Mouse (Mus musculus): ENCODE measurements at regions not wholly inside any gene's neighbourhood (a gene's known extent, or its start where the extent isn't known, plus 50 kb on each side); places are given as distances from the start of the nearest gene placed in this dataset.

- WGBS, result 72% methylated on average over 2 of the region's 2 CpGs
- H3K27me3 ChIP-seq (ENCODE audit: control insufficient read depth, insufficient read depth, low read length), result no peaks in the 10 kb centered on the region
- H3K4me3 ChIP-seq (ENCODE audit: control insufficient read depth in 1 of 2, insufficient read depth in 1 of 2, low read depth in 1 of 2, low read length in 2 of 2), result no peak overlapping the region
- no peak overlapping the region for H3K4me2 ChIP-seq (ENCODE audit: low read length)
- ATAC-seq (ENCODE audit: insufficient number of reproducible peaks, insufficient read depth, low FRiP score, low read depth), result no peak
- no peak overlapping the region for H3K27ac ChIP-seq (replicated peaks in 1 of 2; ENCODE audit: control insufficient read depth in 1 of 2, insufficient read depth in 1 of 2, low read depth in 2 of 2, low read length in 2 of 2)
- no peak overlapping the region for H3K9ac ChIP-seq (ENCODE audit: low read length)
- no peaks in the 10 kb centered on the region for H3K9me3 ChIP-seq (ENCODE audit: control insufficient read depth, low read length)
- no peaks in the 10 kb centered on the region for H3K4me1 ChIP-seq (ENCODE audit: control insufficient read depth in 2 of 2, insufficient read depth in 2 of 2, low read length in 2 of 2)
- H3K36me3 ChIP-seq (ENCODE audit: control insufficient read depth, insufficient read depth, low read length), result no peaks in the 10 kb centered on the region
Observed at GRCm38 (mm10) chr10:19139234-19139633, 123.8 kb upstream of the Tnfaip3 start.

- Histone ChIP-seq H3K9ac (ENCODE audit: low read length) (no peak overlapping the region), H3K27ac (replicated peaks in 1 of 2; ENCODE audit: control insufficient read depth in 1 of 2, insufficient read depth in 1 of 2, low read depth in 2 of 2, low read length in 2 of 2) (no peak overlapping the region), H3K4me3 (ENCODE audit: control insufficient read depth in 1 of 2, insufficient read depth in 1 of 2, low read depth in 1 of 2, low read length in 2 of 2) (no peak overlapping the region), H3K36me3 (ENCODE audit: control insufficient read depth, insufficient read depth, low read length) (no peaks in the 10 kb centered on the region), H3K9me3 (ENCODE audit: control insufficient read depth, low read length) (no peaks in the 10 kb centered on the region), H3K4me2 (ENCODE audit: low read length) (no peak overlapping the region), H3K27me3 (ENCODE audit: control insufficient read depth, insufficient read depth, low read length) (no peaks in the 10 kb centered on the region), H3K4me1 (ENCODE audit: control insufficient read depth in 2 of 2, insufficient read depth in 2 of 2, low read length in 2 of 2) (no peaks in the 10 kb centered on the region)
- 68% methylated on average over 1 of the region's 1 CpGs for WGBS
- ATAC-seq (ENCODE audit: insufficient number of reproducible peaks, insufficient read depth, low FRiP score, low read depth), result no peak
Observed at GRCm38 (mm10) chr10:19138258-19138657, 122.8 kb upstream of the Tnfaip3 start.

- Histone ChIP-seq H3K27me3 (ENCODE audit: control insufficient read depth, insufficient read depth, low read length) (no peaks in the 10 kb centered on the region), H3K4me3 (ENCODE audit: control insufficient read depth in 1 of 2, insufficient read depth in 1 of 2, low read depth in 1 of 2, low read length in 2 of 2) (no peak overlapping the region), H3K36me3 (ENCODE audit: control insufficient read depth, insufficient read depth, low read length) (no peaks in the 10 kb centered on the region), H3K9me3 (ENCODE audit: control insufficient read depth, low read length) (no peaks in the 10 kb centered on the region), H3K4me2 (ENCODE audit: low read length) (no peak overlapping the region), H3K4me1 (ENCODE audit: control insufficient read depth in 2 of 2, insufficient read depth in 2 of 2, low read length in 2 of 2) (peaks cover 0 to 7% of the 10 kb centered on the region in 2 experiments), H3K27ac (replicated peaks in 1 of 2; ENCODE audit: control insufficient read depth in 1 of 2, insufficient read depth in 1 of 2, low read depth in 2 of 2, low read length in 2 of 2) (no peak overlapping the region), H3K9ac (ENCODE audit: low read length) (no peak overlapping the region)
- no peak for ATAC-seq (ENCODE audit: insufficient number of reproducible peaks, insufficient read depth, low FRiP score, low read depth)
- 49% methylated on average over 4 of the region's 4 CpGs for WGBS
Observed at GRCm38 (mm10) chr10:19127581-19128291, 112.3 kb upstream of the Tnfaip3 start.

GRCm38 (mm10) chr10:19126922-19127321 is 111.5 kb upstream of the Tnfaip3 start:
- Histone ChIP-seq H3K36me3 (ENCODE audit: control insufficient read depth, insufficient read depth, low read length) (no peaks in the 10 kb centered on the region), H3K27ac (replicated peaks in 1 of 2; ENCODE audit: control insufficient read depth in 1 of 2, insufficient read depth in 1 of 2, low read depth in 2 of 2, low read length in 2 of 2) (no peak overlapping the region), H3K9me3 (ENCODE audit: control insufficient read depth, low read length) (no peaks in the 10 kb centered on the region), H3K4me1 (ENCODE audit: control insufficient read depth in 2 of 2, insufficient read depth in 2 of 2, low read length in 2 of 2) (peaks cover 2 to 7% of the 10 kb centered on the region in 2 experiments), H3K27me3 (ENCODE audit: control insufficient read depth, insufficient read depth, low read length) (no peaks in the 10 kb centered on the region), H3K4me3 (ENCODE audit: control insufficient read depth in 1 of 2, insufficient read depth in 1 of 2, low read depth in 1 of 2, low read length in 2 of 2) (no peak overlapping the region), H3K4me2 (ENCODE audit: low read length) (no peak overlapping the region), H3K9ac (ENCODE audit: low read length) (no peak overlapping the region)
- ATAC-seq (ENCODE audit: insufficient number of reproducible peaks, insufficient read depth, low FRiP score, low read depth), result no peak
- WGBS, result 63% methylated on average over 2 of the region's 2 CpGs

- no peak overlapping the region for H3K9ac ChIP-seq (ENCODE audit: low read length)
- H3K27ac ChIP-seq (replicated peaks in 1 of 2; ENCODE audit: control insufficient read depth in 1 of 2, insufficient read depth in 1 of 2, low read depth in 2 of 2, low read length in 2 of 2), result no peak overlapping the region
- H3K27me3 ChIP-seq (ENCODE audit: control insufficient read depth, insufficient read depth, low read length), result no peaks in the 10 kb centered on the region
- H3K4me1 ChIP-seq (ENCODE audit: control insufficient read depth in 2 of 2, insufficient read depth in 2 of 2, low read length in 2 of 2), result peaks cover 2 to 7% of the 10 kb centered on the region in 2 experiments
- ATAC-seq (ENCODE audit: insufficient number of reproducible peaks, insufficient read depth, low FRiP score, low read depth), result no peak
- 73% methylated on average over 4 of the region's 4 CpGs for WGBS
- no peak overlapping the region for H3K4me2 ChIP-seq (ENCODE audit: low read length)
- H3K9me3 ChIP-seq (ENCODE audit: control insufficient read depth, low read length), result no peaks in the 10 kb centered on the region
- H3K4me3 ChIP-seq (ENCODE audit: control insufficient read depth in 1 of 2, insufficient read depth in 1 of 2, low read depth in 1 of 2, low read length in 2 of 2), result no peak overlapping the region
- H3K36me3 ChIP-seq (ENCODE audit: control insufficient read depth, insufficient read depth, low read length), result no peaks in the 10 kb centered on the region
Observed at GRCm38 (mm10) chr10:19126438-19126837, 111.0 kb upstream of the Tnfaip3 start.

GRCm38 (mm10) chr10:19123691-19124090 is 108.2 kb upstream of the Tnfaip3 start:
- Histone ChIP-seq H3K36me3 (ENCODE audit: control insufficient read depth, insufficient read depth, low read length) (no peaks in the 10 kb centered on the region), H3K4me3 (ENCODE audit: control insufficient read depth in 1 of 2, insufficient read depth in 1 of 2, low read depth in 1 of 2, low read length in 2 of 2) (no peak overlapping the region), H3K27ac (replicated peaks in 1 of 2; ENCODE audit: control insufficient read depth in 1 of 2, insufficient read depth in 1 of 2, low read depth in 2 of 2, low read length in 2 of 2) (peak overlapping the region in 1 of 2 experiments; percentile 41; a peak in 1 of 4 replicates), H3K27me3 (ENCODE audit: control insufficient read depth, insufficient read depth, low read length) (no peaks in the 10 kb centered on the region), H3K4me2 (ENCODE audit: low read length) (no peak overlapping the region), H3K4me1 (ENCODE audit: control insufficient read depth in 2 of 2, insufficient read depth in 2 of 2, low read length in 2 of 2) (peaks cover 2 to 7% of the 10 kb centered on the region in 2 experiments), H3K9ac (ENCODE audit: low read length) (no peak overlapping the region), H3K9me3 (ENCODE audit: control insufficient read depth, low read length) (no peaks in the 10 kb centered on the region)
- 76% methylated on average over 7 of the region's 7 CpGs for WGBS
- ATAC-seq (ENCODE audit: insufficient number of reproducible peaks, insufficient read depth, low FRiP score, low read depth), result no peak

- Histone ChIP-seq H3K27me3 (ENCODE audit: control insufficient read depth, insufficient read depth, low read length) (no peaks in the 10 kb centered on the region), H3K27ac (replicated peaks in 1 of 2; ENCODE audit: control insufficient read depth in 1 of 2, insufficient read depth in 1 of 2, low read depth in 2 of 2, low read length in 2 of 2) (no peak overlapping the region; a peak in 1 of 4 replicates), H3K4me2 (ENCODE audit: low read length) (no peak overlapping the region), H3K4me3 (ENCODE audit: control insufficient read depth in 1 of 2, insufficient read depth in 1 of 2, low read depth in 1 of 2, low read length in 2 of 2) (no peak overlapping the region), H3K36me3 (ENCODE audit: control insufficient read depth, insufficient read depth, low read length) (no peaks in the 10 kb centered on the region), H3K4me1 (ENCODE audit: control insufficient read depth in 2 of 2, insufficient read depth in 2 of 2, low read length in 2 of 2) (peaks cover 2 to 4% of the 10 kb centered on the region in 2 experiments; a peak in 3 of 4 replicates), H3K9me3 (ENCODE audit: control insufficient read depth, low read length) (no peaks in the 10 kb centered on the region), H3K9ac (ENCODE audit: low read length) (no peak overlapping the region)
- no peak for ATAC-seq (ENCODE audit: insufficient number of reproducible peaks, insufficient read depth, low FRiP score, low read depth)
- WGBS, result 47% methylated on average over 6 of the region's 6 CpGs
Observed at GRCm38 (mm10) chr10:19122221-19122620, 106.8 kb upstream of the Tnfaip3 start.
